Mouse (Mus musculus) adrenal gland, adult 18-20 months (tissue): Measurements from ENCODE around the gene Ston2. TPM values are rescaled to one million over a fixed set of nuclear protein-coding genes. Genes with fewer than 3 reads are reported as not detected.
"Not testable (repeated sequence)": the region's sequence is repeated elsewhere in the genome, so short reads cannot be mapped to it uniquely, and the experiment has no call there.

Experiments
- DNase-seq, 2 experiments: peaks; one replicate each; pipeline ENCODE4 v3.0.0; 2021 to 2022; ENCODE audit warnings: low spot score in 2 of 2
- total RNA-seq, 2 experiments: library from RNA; stranded (reverse); gene quantifications; 1 replicate in 1 of 2; 2 replicates in 1 of 2; pipeline ENCODE4 v1.2.3; 2021

Gene Ston2
- total RNA-seq, 2 experiments from 2014 or later, result 3.7 to 8.3 TPM

DNA sequence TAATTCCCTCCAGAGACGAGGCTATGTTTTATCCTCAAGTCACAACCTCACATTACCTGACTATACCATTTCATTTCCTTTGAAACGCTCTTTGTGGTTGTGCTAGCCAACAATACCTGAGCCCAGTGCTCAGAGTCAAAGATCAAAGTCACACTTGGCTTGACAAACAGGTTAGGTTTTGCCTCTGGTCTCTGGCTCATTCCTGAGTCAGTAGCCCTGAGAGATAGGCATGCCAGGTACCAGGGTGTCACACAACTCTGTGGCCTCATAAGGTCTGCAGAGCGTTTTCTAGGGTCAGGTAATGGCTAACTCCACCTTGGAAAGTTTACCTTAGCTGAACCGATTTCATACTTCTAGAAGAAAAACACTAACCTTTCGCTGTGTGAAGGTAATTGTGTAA is 35.5 kb downstream of the Ston2 start:
- no peak for DNase-seq

DNA sequence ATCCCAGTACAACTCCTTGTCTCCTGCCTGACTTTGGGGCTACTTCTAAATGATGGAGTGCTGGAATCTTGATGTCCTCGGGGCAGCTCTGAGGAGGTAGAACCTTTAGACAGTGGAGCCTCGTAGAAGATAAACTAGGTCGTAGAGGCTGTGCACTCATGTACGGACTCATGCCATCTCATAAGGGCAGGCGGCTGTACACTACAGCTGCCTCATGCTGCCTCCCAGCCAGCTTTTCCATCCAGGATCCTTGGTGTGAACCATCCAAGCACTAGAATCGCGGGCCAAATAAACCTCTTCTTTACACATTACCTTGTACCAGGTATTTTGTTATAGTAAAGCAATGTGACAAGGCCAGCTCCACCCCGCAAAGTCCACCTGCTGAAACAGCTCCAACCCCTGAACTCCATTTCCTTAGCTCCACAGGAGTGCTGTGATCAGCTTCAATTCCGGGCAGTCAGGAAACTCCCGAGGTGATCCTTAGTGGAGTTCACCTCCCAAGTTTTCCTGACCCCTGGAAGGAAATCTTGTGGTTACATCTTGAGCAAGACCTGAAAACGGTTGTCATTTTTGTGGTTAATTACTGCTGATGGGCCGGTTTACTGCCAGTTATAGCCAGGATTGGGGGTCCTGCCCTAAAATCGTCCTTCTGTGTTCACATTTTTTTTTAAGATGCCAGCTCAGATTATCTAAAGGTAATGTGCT is 36.1 kb downstream of the Ston2 start:
- no peak for DNase-seq

DNA sequence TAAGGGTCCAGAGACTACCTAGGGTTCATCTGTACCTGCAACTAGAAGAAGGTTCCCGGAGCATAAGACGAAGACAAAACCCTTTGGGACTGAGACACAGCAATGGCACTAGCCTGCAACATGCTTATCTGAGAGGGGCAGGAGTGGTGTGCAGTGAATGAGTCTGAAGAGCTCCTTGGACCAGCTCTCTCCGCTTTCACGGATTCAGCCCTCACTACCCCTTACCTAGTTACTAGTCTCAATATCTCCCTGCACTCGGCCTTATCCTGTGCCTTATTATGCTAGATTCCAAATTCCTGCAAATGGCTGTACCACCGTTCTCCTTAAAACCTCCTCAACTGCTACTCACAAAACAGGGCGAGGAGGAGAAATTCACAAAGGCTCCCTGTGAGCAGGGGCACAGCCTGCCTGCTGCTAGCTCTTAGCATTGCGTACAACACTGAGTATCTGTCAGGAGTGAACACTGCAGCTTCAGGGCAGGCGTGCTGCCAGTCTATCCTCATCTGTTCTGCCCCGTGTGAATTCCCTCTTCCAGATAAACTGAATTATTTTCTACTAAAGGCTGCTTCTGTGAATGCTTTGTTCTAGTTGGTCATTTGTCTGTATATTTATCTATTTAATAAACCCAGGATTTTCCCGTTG is 38.5 kb downstream of the Ston2 start:
- DNase-seq, result no peak

DNA sequence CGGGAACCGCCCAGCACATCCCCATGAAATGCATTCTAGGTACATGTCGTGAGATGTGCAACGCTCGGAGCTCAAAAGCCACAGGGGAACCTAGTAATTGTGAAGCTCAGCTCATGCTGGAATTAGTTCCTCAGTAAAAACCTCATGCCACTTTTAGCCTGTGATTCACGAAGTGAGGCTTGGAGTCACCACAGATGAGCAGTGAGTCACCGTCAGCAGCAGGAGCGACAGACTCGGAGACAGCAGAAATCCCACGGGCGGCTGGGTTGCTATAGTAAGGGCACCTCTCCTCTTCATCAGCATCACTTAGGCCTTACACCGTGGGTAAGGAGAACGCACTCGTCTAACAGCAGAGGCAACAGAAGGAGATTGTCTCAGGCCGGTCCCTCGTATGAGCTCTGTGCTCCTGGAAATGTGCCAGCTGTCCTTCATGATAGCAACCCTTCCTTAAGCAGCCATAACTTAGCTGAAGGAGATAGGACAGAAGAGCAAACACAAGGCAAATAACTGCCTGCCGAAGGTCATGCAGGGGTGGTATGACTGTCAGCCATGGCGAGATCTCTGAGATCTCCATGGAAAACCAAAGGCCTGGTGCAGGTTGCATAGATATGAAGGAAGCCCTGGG is 39.8 kb downstream of the Ston2 start:
- peak; percentile 31 to 39 for DNase-seq

DNA sequence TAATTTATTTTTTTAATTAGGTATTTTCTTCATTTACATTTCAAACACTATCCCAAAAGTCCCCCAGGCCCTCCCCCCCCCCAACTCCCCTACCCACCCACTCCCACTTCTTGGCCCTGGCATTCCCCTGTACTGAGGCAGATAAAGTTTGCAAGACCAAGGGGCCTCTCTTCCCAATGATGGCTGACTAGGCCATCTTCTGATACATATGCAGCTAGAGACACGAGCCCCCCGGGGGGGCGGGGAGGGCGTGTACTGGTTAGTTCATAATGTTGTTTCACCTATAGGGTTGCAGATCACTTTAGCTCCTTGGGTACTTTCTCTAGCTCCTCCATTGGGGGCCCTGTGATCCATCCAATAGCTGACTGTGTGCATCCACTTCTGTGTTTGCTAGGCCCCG is 41.3 kb downstream of the Ston2 start:
- DNase-seq, result not testable (repeated sequence)

DNA sequence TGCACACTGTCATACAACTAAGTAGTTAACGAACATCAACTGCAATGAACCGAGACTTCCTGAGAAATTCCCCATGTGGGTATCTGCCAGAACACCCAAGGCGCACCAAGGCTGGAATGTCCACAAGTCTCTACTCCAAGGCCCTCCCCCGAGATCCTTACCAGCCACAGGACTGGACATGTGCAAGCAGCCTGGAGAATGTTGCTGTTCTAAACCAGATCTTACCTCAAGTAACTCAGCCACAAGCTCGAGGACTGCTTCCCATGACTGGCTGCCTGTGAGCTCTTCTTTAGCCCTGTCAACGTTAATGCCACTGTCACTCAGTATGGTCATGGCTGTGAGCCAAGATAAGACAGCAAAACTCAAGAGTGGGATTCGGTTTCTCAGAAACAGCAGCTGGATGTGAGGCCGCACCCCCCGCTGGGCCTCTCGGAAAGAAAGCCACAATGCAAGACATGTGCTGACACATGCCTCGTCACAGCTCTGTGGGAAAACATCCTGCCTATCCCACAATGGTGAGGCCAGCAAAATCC is 42.4 kb downstream of the Ston2 start:
- no peak for DNase-seq

DNA sequence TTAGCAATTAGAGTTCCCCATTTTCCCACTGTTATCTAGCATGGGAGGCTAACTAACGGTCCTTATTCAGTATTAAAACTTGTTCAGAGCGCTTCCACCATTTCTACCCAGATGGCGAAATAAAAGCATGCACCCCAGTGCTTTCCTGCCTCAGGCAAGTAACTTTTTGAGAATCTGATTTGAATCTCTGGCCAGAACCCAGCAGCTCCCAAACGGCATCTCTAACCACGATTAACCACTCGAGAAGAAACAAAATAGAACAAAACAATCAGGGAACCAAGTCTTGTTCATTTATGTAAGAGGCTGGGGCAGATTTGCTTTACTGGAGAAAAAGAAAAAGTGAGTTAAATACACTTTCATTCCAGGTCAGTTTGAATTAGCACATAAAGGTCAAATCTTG is 44.1 kb downstream of the Ston2 start:
- DNase-seq, result no peak

DNA sequence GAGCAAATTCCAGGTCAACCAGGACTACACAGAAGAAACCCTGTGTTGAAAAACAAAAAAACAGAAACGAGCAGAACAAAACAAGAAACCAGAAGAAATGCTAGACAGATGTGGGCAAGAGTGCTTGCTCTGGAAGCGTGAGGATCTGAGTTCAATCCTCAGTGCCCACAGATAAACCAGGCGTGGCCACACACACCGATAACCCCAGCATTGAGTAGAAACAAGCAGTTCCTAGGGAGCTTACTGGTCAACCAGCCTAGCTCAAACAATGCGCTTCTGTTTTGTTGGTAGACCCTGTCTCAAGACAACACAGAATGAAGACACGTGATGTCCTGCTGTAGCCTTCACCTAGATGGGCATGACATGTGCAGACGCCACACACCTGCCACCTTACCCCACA is 45.3 kb downstream of the Ston2 start:
- DNase-seq, result no peak

DNA sequence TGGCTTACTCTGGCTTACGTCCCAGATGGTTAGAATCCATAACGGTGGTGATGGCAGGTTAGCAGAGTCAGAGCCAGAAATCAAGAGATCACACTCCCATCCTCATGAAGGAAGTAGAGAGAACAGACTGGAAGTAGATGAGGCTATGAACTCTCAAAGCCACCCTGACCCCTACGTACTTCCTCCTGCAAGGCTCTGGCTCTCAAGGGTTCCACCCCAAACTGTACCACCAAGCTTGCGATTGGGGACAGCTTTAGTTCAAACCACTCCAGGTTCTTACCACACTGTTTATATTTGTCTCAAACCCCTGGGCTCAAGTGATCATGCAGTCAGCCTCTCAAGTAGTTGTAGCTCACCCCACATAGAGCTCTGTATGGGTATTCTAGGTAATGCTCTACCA is 49.8 kb downstream of the Ston2 start:
- DNase-seq, result no peak

DNA sequence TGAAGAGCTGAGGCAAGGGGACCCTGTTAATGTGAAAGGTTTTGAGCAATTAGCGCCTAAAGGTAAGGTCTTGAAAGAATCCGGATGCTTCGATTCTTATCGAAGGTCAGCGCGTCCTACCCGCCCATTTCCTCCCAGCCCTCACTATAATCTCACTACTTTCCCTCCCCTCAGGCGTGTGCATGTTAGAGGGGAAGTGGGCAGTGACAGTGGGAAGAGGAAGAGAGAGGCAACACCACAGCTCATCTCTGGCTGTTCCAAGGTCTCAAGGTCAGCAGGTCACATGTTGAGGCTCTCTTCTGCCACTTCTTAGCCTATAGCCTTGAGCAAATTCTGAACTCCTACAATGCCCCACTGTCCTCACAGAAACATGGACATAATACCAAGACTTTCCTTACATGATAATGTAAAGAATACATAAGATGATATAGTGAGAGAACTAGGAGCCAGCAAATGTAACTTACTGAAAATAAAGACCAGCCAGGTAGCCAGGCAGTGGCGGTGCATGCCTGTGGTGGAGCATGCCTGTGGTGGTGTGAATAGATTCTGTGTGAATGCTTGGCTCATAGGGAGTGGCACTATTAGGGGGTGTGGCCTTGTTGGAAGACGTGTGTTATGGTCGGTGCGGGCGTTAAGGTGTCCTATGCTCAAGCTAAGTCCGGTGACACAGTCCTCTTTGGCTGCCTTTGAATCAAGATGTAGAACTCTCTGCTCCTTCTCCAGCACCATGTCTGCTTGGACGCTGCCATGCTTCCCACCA is 51.8 kb downstream of the Ston2 start:
- DNase-seq, result no peak

DNA sequence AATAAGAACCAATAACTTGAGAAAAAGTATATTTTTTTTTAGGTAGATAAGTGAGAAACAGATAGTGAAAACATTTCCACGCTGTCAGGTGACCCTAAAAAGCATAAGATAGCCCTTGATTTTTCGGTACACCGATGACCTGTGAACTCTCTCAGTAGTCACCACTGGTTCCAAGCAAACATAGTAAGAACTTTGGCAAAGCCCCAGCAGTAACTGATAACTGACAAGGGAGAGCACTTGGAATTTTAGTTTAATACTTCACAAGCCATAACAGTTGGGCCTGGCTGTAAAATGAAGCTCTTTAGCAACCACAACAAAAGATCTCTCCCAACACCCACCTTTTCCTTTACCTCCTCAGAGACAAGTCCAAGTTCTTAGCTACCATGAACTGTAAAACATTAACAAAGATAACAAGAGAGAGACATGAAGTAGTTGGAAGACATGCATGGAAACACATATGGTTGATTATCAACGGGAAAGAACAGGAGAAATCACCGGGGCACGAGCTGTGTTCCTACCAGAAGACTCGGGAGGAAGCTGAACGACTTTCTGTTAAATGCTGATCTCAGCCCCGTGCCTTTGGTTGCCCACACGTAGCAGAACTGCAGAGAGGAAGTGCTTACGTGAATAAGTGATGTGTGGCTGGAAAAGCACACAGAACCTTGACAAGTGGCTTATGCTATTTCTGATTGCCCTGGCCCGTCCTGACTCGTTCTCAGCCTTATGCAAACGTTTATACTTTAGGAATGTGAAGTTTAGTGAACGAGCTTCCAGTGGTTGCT is 53.8 kb downstream of the Ston2 start:
- DNase-seq, result no peak

DNA sequence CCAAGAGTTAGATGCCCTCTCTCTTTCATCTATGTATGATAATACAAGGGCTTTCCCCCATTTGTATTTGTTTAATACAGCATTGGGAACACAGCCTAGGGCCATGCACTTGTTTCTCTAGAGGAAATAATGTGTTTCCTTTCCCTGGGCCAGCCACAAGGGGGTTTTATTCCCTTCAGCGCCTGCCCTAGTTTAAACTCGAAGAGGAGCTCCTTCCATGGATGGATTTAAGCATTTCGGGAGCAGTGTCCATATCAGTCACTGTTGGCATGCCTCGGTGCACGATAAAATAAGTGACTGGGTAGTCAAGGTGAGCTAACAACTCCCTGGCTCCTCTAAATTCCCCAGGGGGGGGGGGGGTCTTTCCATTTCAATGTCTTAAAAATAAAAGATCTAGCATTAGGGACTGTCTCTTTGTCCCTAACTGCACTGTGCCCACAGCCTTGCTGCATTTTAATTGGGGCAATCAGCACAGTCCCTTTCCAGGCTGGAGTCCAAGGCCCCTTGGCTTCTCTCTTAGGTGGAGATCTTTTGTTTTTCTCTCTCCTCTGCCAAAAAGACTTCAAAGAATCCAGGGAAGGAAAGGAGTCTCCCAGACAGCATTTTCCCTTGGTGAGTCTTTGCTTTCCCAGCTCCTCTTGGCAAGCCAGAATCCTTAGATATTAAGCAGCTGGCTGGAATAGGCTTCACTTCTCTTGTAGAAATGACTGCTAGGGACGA is 55.3 kb downstream of the Ston2 start:
- no peak for DNase-seq

DNA sequence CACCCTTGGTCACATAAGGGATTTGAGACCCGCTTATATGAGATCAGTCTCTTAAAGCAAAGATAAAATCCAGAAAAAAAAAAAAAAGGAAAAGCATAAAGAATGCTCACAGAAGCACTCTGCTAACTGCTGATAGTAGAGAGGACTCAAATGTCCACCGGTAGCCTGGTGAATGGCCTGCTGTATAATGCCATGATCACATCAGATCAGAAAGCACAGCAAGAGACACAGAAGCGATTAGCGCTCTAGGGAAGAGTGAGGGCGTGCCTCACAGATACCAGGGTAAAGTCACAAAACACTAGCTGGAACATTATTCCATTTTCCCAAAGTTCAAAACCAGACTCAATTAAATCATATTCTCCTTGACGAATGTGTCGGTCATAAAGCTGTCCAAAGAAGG is 62.0 kb downstream of the Ston2 start:
- DNase-seq, result no peak

DNA sequence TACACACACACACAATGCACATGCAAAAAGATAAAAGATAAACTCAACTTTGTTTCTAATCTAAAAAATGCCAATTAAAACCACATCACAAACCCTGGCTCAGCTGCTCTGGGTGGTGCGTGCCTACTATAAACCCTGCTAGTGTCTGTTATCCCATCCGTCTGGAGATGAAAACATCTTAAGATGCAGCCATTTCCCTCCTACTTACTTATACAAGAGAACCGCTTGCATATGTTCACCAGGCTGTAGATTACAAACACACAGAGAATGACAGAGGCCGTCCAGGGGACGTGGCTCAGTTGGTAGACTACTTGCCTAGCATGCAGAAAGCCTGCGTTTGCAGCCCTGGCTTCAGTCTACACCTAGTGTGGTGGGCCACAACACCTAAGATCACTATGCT is 64.3 kb downstream of the Ston2 start:
- no peak for DNase-seq

DNA sequence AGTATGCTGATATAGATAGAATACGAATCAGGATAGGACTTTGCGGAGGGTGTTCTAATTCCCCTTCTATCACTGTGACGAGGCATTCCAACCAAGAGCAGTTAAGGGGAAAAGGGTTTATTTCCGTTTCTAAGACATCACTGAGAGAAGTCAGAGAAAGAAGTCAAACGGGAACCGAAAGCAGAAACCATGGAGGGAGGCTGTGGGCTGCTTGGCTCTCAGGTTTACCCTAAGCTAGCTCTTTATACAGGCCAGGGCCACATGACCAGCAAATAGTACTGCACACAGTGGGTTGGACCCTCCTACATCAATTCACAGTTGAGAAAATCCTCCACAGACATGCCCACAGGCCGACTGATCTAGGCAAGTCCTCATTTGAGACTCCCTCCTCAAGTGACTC is 69.1 kb downstream of the Ston2 start:
- no peak for DNase-seq

DNA sequence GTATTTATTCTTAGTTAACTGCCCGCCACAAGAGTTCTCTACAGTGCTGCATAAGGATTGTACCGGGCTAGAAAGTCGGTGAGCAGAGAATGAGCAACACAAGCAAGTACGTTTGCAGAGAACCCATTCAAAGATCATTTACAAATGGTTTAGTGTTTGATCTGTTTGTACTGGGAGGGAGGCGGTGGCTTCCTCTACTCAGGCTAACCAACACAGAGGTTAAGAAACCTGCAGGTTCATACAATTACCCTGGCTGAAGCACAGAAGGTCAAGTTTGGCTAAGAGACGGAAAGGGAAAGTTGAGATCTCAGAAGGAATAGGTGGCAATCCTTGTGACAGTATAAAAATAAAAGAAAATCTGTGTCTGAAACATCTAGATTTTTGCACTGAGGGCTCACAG is 72.5 kb downstream of the Ston2 start:
- no peak for DNase-seq

DNA sequence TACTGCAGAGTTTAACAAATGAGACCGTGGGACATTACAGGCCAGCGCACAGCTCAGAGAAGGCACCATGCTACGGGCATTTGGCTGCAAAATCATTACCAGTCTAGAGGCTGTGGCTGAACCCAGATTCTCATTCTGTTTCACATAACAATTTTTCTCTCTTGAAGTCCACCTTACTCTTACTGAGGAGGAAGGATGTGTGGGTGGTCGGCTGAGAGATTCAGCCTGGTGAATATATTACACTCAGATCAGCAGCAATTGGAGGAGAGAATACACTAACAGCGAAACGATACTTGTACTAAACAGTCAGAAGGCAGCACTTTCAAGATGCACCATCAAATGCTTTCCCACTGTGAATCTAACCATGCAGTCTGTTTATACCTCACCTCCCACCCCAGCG is 74.8 kb downstream of the Ston2 start:
- DNase-seq, result no peak

DNA sequence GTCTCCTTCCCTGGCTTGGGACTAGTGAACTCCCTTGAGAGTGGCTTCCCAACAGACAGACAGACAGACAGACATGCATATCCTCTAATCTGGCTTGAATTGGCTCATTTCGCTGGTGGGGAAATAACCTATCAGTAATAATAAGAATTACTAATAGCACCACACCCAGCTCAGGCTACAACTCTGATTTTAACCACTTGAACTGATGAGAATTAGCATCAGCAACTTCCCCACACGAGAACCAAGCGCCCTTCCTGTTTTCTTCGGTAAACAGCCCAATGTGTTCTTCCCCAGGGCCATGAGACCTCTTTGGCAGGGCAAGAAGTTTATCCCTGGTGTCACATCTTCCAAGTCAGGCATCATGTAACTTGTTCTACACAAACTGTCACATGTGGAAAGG is 76.5 kb downstream of the Ston2 start:
- no peak for DNase-seq

DNA sequence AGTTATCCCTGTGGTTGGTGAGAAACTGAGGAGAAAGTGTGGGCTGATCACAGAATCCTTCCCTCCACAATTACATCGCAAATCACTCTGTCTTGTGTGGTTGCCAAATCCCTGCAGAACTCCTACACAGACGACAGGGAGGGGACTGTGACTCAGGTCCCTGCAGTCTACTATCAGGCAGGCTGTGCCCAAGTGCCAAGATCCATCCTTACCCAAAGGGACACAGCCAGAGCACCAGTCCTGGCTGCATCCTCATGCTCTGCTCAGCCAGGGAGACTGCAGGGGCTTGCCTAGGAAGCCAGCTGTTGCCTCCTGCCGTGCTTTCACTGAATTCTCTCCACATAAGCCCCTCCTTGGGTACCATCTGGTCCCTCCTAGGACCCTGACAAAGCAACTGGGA is 77.3 kb downstream of the Ston2 start:
- no peak for DNase-seq

DNA sequence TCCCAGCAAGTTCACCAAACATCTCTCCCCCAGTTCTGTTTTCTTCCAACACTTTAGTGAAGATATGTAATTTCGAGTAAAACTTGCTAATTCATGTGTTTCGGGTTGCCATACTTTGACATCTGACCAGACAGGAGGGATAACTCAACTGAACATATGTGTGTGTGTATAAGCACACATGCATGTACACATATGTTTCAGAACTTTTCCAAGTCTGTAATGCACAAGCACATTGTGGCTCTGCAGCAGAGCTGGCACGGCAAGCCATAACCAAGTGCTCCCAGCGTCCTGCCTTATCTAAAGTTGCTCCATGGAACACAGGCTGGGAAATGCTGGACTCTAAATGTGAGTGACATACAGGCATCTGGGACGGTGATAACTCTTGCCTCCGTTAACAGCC is 78.6 kb downstream of the Ston2 start:
- no peak for DNase-seq
